Mouse (Mus musculus): Measurements from ENCODE around the gene Spin2e.
"Not testable (repeated sequence)": the region's sequence is repeated elsewhere in the genome, so short reads cannot be mapped to it uniquely, and the experiment has no call there.

Spin2e gene

DNA sequence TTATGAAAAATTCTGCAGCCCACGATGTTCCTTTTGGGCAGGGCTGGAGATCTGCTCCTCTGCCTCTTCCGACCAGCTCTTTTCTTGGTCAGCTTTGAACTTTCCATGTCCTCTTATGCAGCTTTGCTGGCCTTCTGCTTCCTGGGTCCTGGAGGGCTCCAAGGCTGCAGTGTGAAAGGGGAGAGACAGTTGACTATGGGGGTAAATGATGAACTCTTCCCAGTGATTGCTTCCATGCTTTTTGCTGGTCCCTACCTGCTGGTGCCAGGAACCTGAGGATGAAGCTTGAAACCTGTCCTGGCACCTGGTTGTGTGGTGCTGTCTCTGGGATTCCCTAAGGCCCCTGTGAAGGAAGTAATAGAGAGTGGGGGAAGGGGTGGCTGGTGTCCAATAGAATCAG, at the start of gene Spin2e:
Spin2e (minus strand) TSS at position 101 of the 400 bp plus-strand sequence.
- not testable (repeated sequence) for DNase-seq (ENCODE audit: low spot score)

DNA sequence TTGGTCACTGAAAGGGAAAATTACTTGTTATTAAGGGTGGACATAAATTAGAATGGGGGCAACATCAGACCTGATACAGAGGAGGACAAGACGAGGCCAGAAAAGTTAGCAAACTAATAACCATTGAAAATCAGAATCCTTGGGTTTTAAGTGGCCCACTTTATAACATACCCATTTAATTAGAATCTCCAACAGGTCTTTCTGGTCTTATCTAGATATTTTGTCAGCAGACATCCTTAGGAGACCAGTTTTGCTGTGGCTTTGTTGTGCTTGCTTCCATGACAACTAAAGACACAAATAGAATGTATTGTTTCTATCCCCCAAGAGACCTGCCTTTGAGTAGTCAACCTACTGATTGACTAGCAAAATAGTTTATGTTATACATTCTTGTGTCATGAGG, 44.5 kb downstream of the Spin2e start, which contains the start of gene Gm21883:
Gm21883 (minus strand) TSS at position 101 of the 400 bp plus-strand sequence.
- not testable (repeated sequence) for DNase-seq (ENCODE audit: low spot score)

Measured in left cerebral cortex, adult 11 months (tissue).